Mouse (Mus musculus) limb, embryonic 11.5 days (tissue): ENCODE measurements at regions not wholly inside any gene's neighbourhood (a gene's known extent, or its start where the extent isn't known, plus 50 kb on each side); places are given as distances from the start of the nearest gene placed in this dataset.
A peak's percentile ranks its signal among the peaks of the same experiment; 100 is the strongest.

ENCODE experiments used
- ATAC-seq: fragments of 200-750 bp; cut with Nextera tagmentation; 2 replicates; pipeline ENCODE4 v1.8.0; 2017; ENCODE audit warnings: low read depth; ENCODE audit not compliant: insufficient number of reproducible peaks, low FRiP score, low TSS enrichment
- DNase-seq: peaks from one replicate; pipeline ENCODE4 v3.0.0-alpha.2; 2015; ENCODE audit warnings: low spot score
- H3K27ac ChIP-seq: fragments of 300-500 bp; sonication (generic); replicated peaks from 2 replicates; pipeline ENCODE4 v1.5.1; 2014; ENCODE audit warnings: low read depth, mild to moderate bottlenecking, low read length
- H3K27me3 ChIP-seq: fragments of 300-500 bp; sonication (generic); 2 replicates; pipeline ENCODE4 v1.6.1; 2014; ENCODE audit warnings: mild to moderate bottlenecking, low read length, mixed read lengths; ENCODE audit not compliant: control insufficient read depth, insufficient read depth
- H3K36me3 ChIP-seq: fragments of 300-500 bp; sonication (generic); 2 replicates; pipeline ENCODE4 v1.6.1; 2014; ENCODE audit warnings: mild to moderate bottlenecking, low read length, moderate library complexity, mixed read lengths; ENCODE audit not compliant: control insufficient read depth, insufficient read depth
- H3K4me1 ChIP-seq: fragments of 300-500 bp; sonication (generic); 2 replicates; pipeline ENCODE4 v1.6.1; 2014; ENCODE audit warnings: low read length, mixed read lengths; ENCODE audit not compliant: control insufficient read depth, insufficient read depth
- H3K4me2 ChIP-seq: fragments of 300-500 bp; sonication (generic); 2 replicates; pipeline ENCODE4 v1.6.1; 2014; ENCODE audit warnings: low read depth, mild to moderate bottlenecking, moderate library complexity; ENCODE audit not compliant: severe bottlenecking
- H3K4me3 ChIP-seq: fragments of 300-500 bp; sonication (generic); 2 replicates; pipeline ENCODE4 v1.5.1; 2014; ENCODE audit warnings: low read depth, low read length
- H3K9ac ChIP-seq: fragments of 300-500 bp; sonication (generic); 2 replicates; pipeline ENCODE4 v1.6.1; 2014; ENCODE audit warnings: mild to moderate bottlenecking, low read length
- H3K9me3 ChIP-seq: fragments of 300-500 bp; sonication (generic); 2 replicates; pipeline ENCODE4 v1.6.1; 2016; ENCODE audit warnings: low read length; ENCODE audit not compliant: control insufficient read depth
- WGBS: fragments of 180-500 bp; shearing (Covaris S2); extraction: QIAGEN DNeasy Blood & Tissue Kit; methylation state at CpG from one replicate; pipeline ENCODE4 v1.1.7; 2014; 5-methylcytosine and 5-hydroxymethylcytosine counted together

- H3K9me3 ChIP-seq = no peaks in the 10 kb centered on the region; the same call in 1 of the 2 replicates
- ATAC-seq = no peak
- 29% methylated on average over 6 of the region's 6 CpGs for WGBS
Observed at GRCm38 (mm10) chr11:71937108-71937507, 100.2 kb downstream of the Aipl1 start.

GRCm38 (mm10) chr11:71929716-71930488, 107.4 kb downstream of the Aipl1 start:
- Histone ChIP-seq H3K4me1 (no peaks in the 10 kb centered on the region), H3K4me3 (no peak overlapping the region), H3K9ac (no peak overlapping the region), H3K9me3 (no peaks in the 10 kb centered on the region), H3K36me3 (no peaks in the 10 kb centered on the region), H3K4me2 (no peak overlapping the region), H3K27ac (no peak overlapping the region), H3K27me3 (no peaks in the 10 kb centered on the region)
- 72% methylated on average over 7 of the region's 7 CpGs for WGBS
- DNase-seq = no peak
- no peak for ATAC-seq

More at GRCm38 (mm10) chr11:71937108-71937507, 100.2 kb downstream of the Aipl1 start:
- no peak overlapping the region for H3K27ac ChIP-seq
- H3K4me2 ChIP-seq = no peak overlapping the region
- peak; percentile 73 for DNase-seq
- H3K4me1 ChIP-seq = no peaks in the 10 kb centered on the region
- no peak overlapping the region for H3K4me3 ChIP-seq
- H3K27me3 ChIP-seq = no peaks in the 10 kb centered on the region
- no peak overlapping the region for H3K9ac ChIP-seq
- H3K36me3 ChIP-seq = no peaks in the 10 kb centered on the region

- DNase-seq (no peak), ATAC-seq (no peak)
- Histone ChIP-seq H3K9me3 (no peaks in the 10 kb centered on the region), H3K4me2 (no peak overlapping the region), H3K27ac (no peak overlapping the region), H3K4me3 (no peak overlapping the region), H3K9ac (no peak overlapping the region), H3K4me1 (peaks cover 4% of the 10 kb centered on the region; the same call in 1 of the 2 replicates), H3K36me3 (no peaks in the 10 kb centered on the region), H3K27me3 (no peaks in the 10 kb centered on the region)
- 14% methylated on average over 5 of the region's 5 CpGs for WGBS
Observed at GRCm38 (mm10) chr11:71914665-71915064, 122.6 kb downstream of the Aipl1 start.

- no peak overlapping the region for H3K9ac ChIP-seq
- ATAC-seq (no peak), DNase-seq (no peak)
- H3K4me3 ChIP-seq = no peak overlapping the region
- no peak overlapping the region for H3K4me2 ChIP-seq
- H3K36me3 ChIP-seq = no peaks in the 10 kb centered on the region
- no peaks in the 10 kb centered on the region for H3K27me3 ChIP-seq
- H3K27ac ChIP-seq = no peak overlapping the region
- no peaks in the 10 kb centered on the region for H3K9me3 ChIP-seq
- peaks cover 4% of the 10 kb centered on the region; the same call in 1 of the 2 replicates for H3K4me1 ChIP-seq
- 89% methylated on average over 5 of the region's 5 CpGs for WGBS
Observed at GRCm38 (mm10) chr11:71912626-71913025, 124.7 kb downstream of the Aipl1 start.

- Histone ChIP-seq H3K4me1 (peaks cover 4% of the 10 kb centered on the region; the same call in 1 of the 2 replicates), H3K9me3 (no peaks in the 10 kb centered on the region), H3K27ac (no peak overlapping the region), H3K36me3 (no peaks in the 10 kb centered on the region), H3K9ac (no peak overlapping the region), H3K27me3 (no peaks in the 10 kb centered on the region), H3K4me3 (no peak overlapping the region), H3K4me2 (no peak overlapping the region)
- WGBS = 88% methylated on average over 5 of the region's 5 CpGs
- DNase-seq = no peak
- ATAC-seq = no peak
Observed at GRCm38 (mm10) chr11:71911284-71911683, 126.0 kb downstream of the Aipl1 start.

- no peak overlapping the region for H3K4me2 ChIP-seq
- no peak overlapping the region for H3K4me3 ChIP-seq
- no peak for ATAC-seq
- 42% methylated on average over 7 of the region's 7 CpGs for WGBS
- no peaks in the 10 kb centered on the region for H3K27me3 ChIP-seq
- H3K9ac ChIP-seq = no peak overlapping the region
- peak; percentile 35 for DNase-seq
- H3K9me3 ChIP-seq = no peaks in the 10 kb centered on the region
- H3K36me3 ChIP-seq = no peaks in the 10 kb centered on the region
- no peaks in the 10 kb centered on the region for H3K4me1 ChIP-seq
- H3K27ac ChIP-seq = no peak overlapping the region
Observed at GRCm38 (mm10) chr11:71908616-71909015, 128.7 kb downstream of the Aipl1 start.

- H3K36me3 ChIP-seq = no peaks in the 10 kb centered on the region
- no peaks in the 10 kb centered on the region for H3K27me3 ChIP-seq
- ATAC-seq (no peak), DNase-seq (no peak)
- H3K9ac ChIP-seq = no peak overlapping the region
- H3K9me3 ChIP-seq = no peaks in the 10 kb centered on the region
- H3K4me3 ChIP-seq = no peak overlapping the region
- no peak overlapping the region for H3K4me2 ChIP-seq
- no peaks in the 10 kb centered on the region for H3K4me1 ChIP-seq
- no peak overlapping the region for H3K27ac ChIP-seq
- 66% methylated on average over 2 of the region's 2 CpGs for WGBS
Observed at GRCm38 (mm10) chr11:71903020-71903410, 134.3 kb downstream of the Aipl1 start.

GRCm38 (mm10) chr11:71902304-71903019, 134.8 kb downstream of the Aipl1 start:
- H3K36me3 ChIP-seq = no peaks in the 10 kb centered on the region
- no peaks in the 10 kb centered on the region for H3K27me3 ChIP-seq
- ATAC-seq (no peak), DNase-seq (no peak)
- 50% methylated on average over 10 of the region's 10 CpGs for WGBS
- no peaks in the 10 kb centered on the region for H3K4me1 ChIP-seq
- no peak overlapping the region for H3K4me2 ChIP-seq
- H3K4me3 ChIP-seq = no peak overlapping the region
- H3K9ac ChIP-seq = no peak overlapping the region
- no peak overlapping the region for H3K27ac ChIP-seq
- no peaks in the 10 kb centered on the region for H3K9me3 ChIP-seq
